10 mouse cellular contexts compared by ENCODE assay signal in genomic region chr15:86089991-86090529, GRCm38 (mm10). TPM values are rescaled to one million over a fixed set of nuclear protein-coding genes. Genes with fewer than 3 reads are reported as not detected.
DNase-seq lines count a peak whose midpoint lies in the region; ATAC-seq and TF ChIP-seq lines count a peak whose summit lies in the region.
"Had no signal": no experiment of that assay in that cellular context is flagged by ENCODE, and none has a peak within 500 bp of the region (broad histone marks: within the 10 kb centered on the region; RNA-seq: fewer than 3 reads in every experiment).

No protein-coding gene starts in this region.

- peaks cover 19% of the 10 kb centered on the region for H3K36me3 ChIP-seq in hindbrain, embryonic 13.5 days
- H3K36me3 ChIP-seq in liver, embryonic 14.5 days (replicated peaks; ENCODE audit: control insufficient read depth, insufficient read depth, low read depth), result peaks cover 3% of the 10 kb centered on the region

- peak; percentile 28 for DNase-seq in retina, postnatal 1 day
- no peak for DNase-seq in retina, embryonic 14.5 days (ENCODE audit: low spot score)
- DNase-seq in gastrocnemius, adult 2 months, result peak; percentile 86
- DNase-seq in liver, embryonic 14.5 days (ENCODE audit: low read depth in 3 of 3, low spot score in 3 of 3), result no peak
- DNase-seq in ovary, adult 18-20 months (ENCODE audit: low spot score), result peak; percentile 87
- no peak for DNase-seq in layer of hippocampus, adult 11-12 months (ENCODE audit: low spot score)

- H3K9me3 ChIP-seq in hindbrain, embryonic 13.5 days, result no peaks in the 10 kb centered on the region
- no peaks in the 10 kb centered on the region for H3K9me3 ChIP-seq in liver, embryonic 14.5 days (ENCODE audit: control insufficient read depth, low read length)
- H3K9me3 ChIP-seq: G1E; limb, embryonic 12.5 days had no signal

- no peak for TF ChIP-seq CTCF in gastrocnemius, adult 2 months (IDR thresholded peaks at IDR 0.05)
- no peak for TF ChIP-seq CTCF in liver, embryonic 14.5 days (IDR thresholded peaks at IDR 0.05; ENCODE audit: low read depth)

- intact Hi-C loops in gastrocnemius, adult 2 months (cut with DNase I), result loop anchor here (5.0 kb wide), 1 partner anchor 32 kb away; no protein-coding TSS in a partner anchor

- TF ChIP-seq EP300 in liver, embryonic 14.5 days (IDR thresholded peaks at IDR 0.05; ENCODE audit: low read depth), result no peak

- peak overlapping the region; percentile 19 for H3K4me3 ChIP-seq in gastrocnemius, adult 2 months
- no peak overlapping the region for H3K4me3 ChIP-seq in hindbrain, embryonic 13.5 days
- H3K4me3 ChIP-seq in liver, embryonic 14.5 days (ENCODE audit: insufficient read depth in 1 of 2, low read depth in 2 of 2, low read length in 2 of 2), result no peak overlapping the region
- H3K4me3 ChIP-seq: limb, embryonic 12.5 days had no signal

- no peak overlapping the region for H3K4me2 ChIP-seq in hindbrain, embryonic 13.5 days
- no peak overlapping the region for H3K4me2 ChIP-seq in liver, embryonic 14.5 days (ENCODE audit: low read depth)
- H3K4me2 ChIP-seq: limb, embryonic 12.5 days had no signal

- H3K4me1 ChIP-seq in hindbrain, embryonic 13.5 days (replicated peaks), result peaks cover 66% of the 10 kb centered on the region
- H3K4me1 ChIP-seq in liver, embryonic 14.5 days (replicated peaks; ENCODE audit: control insufficient read depth in 2 of 2, insufficient read depth in 2 of 2, low read length in 1 of 2), result peaks cover 8 to 14% of the 10 kb centered on the region in 2 experiments; a peak in 3 of 4 replicates

- peak overlapping the region; percentile 85 for H3K27ac ChIP-seq in gastrocnemius, adult 2 months
- peak overlapping the region; percentile 69 for H3K27ac ChIP-seq in hindbrain, embryonic 13.5 days
- H3K27ac ChIP-seq in liver, embryonic 14.5 days, result no peak overlapping the region
- H3K27ac ChIP-seq: limb, embryonic 12.5 days had no signal

- ATAC-seq in hindbrain, embryonic 13.5 days (ENCODE audit: low FRiP score), result no peak
- 0 out of 2 replicates have a peak, but pooled peaks have one; percentile 9 for ATAC-seq in liver, embryonic 14.5 days (ENCODE audit: insufficient read depth)
- ATAC-seq in cerebellum, adult (ENCODE audit: insufficient number of reproducible peaks, low FRiP score, low TSS enrichment), result no peak

- no peaks in the 10 kb centered on the region for H3K27me3 ChIP-seq in hindbrain, embryonic 13.5 days
- H3K27me3 ChIP-seq in liver, embryonic 14.5 days (ENCODE audit: control insufficient read depth, insufficient read depth, low read length), result no peaks in the 10 kb centered on the region
- H3K27me3 ChIP-seq: limb, embryonic 12.5 days had no signal

- H3K9ac ChIP-seq in hindbrain, embryonic 13.5 days, result peak overlapping the region; percentile 1; the same call in 1 of the 2 replicates
- no peak overlapping the region for H3K9ac ChIP-seq in liver, embryonic 14.5 days (replicated peaks)
- H3K9ac ChIP-seq: limb, embryonic 12.5 days had no signal

- 50% methylated on average over 11 of the region's 11 CpGs for WGBS in hindbrain, embryonic 13.5 days
- 61% methylated on average over 11 of the region's 11 CpGs for WGBS in liver, embryonic 14.5 days (ENCODE audit: insufficient replicate concordance)

RNA-seq across cellular contexts. Expression of gene Gramd4, which starts 32.6 kb away (rescaled TPM):
- total RNA-seq in gastrocnemius, adult 2 months (2021), result 10 to 100 TPM in 1 of 2 experiments, 1 to 10 TPM in 1; 5.8 to 11.4 TPM
- 33.9 and 36.4 TPM in 2 replicates for polyA plus RNA-seq in hindbrain, embryonic 13.5 days (2015; fragmentation: Nextera tagmentation; extraction: Ambion mirVana)
- polyA plus RNA-seq in liver, embryonic 14.5 days (2012; rRNA removed), result 6.1 and 7.5 TPM in 2 replicates
- 2.5 and 4.0 TPM in 2 replicates for polyA plus RNA-seq in liver, embryonic 14.5 days (2014; fragmentation: Nextera tagmentation; extraction: Ambion mirVana)

RNA-seq across cellular contexts. Expression of gene Celsr1, which starts 56.5 kb away (rescaled TPM):
- under 1 TPM; 0.13 to 0.28 TPM for total RNA-seq in gastrocnemius, adult 2 months (2021)
- polyA plus RNA-seq in hindbrain, embryonic 13.5 days (2015; fragmentation: Nextera tagmentation; extraction: Ambion mirVana), result 1.6 and 1.8 TPM in 2 replicates
- 0.11 and 0.12 TPM in 2 replicates for polyA plus RNA-seq in liver, embryonic 14.5 days (2012; rRNA removed)
- 0.06 and 0.09 TPM in 2 replicates for polyA plus RNA-seq in liver, embryonic 14.5 days (2014; fragmentation: Nextera tagmentation; extraction: Ambion mirVana)

Comparison
In these comparisons a context has a peak if more than half of its experiments do, and no peak if none do; other contexts are left out.
1. DNase-seq: peak in retina, postnatal 1 day (single experiment), gastrocnemius, adult 2 months (single experiment) and ovary, adult 18-20 months (single experiment); none in retina, embryonic 14.5 days (single experiment), liver, embryonic 14.5 days (0 of 3) and layer of hippocampus, adult 11-12 months (single experiment).